Mouse (Mus musculus) thymus, adult 2 months (tissue): ENCODE data around the gene A530032D15Rik. TPM values are rescaled to one million over a fixed set of nuclear protein-coding genes. Genes with fewer than 3 reads are reported as not detected.
"Not testable (repeated sequence)": the region's sequence is repeated elsewhere in the genome, so short reads cannot be mapped to it uniquely, and the experiment has no call there.

Source experiments
- DNase-seq: peaks from one replicate; pipeline ENCODE4 v3.0.0; 2021
- H3K27ac ChIP-seq: fragments of 200-500 bp; 2 replicates; pipeline ENCODE4 v1.5.1; 2012; ENCODE audit warnings: low read length, control low read depth; ENCODE audit not compliant: control insufficient read depth, insufficient read depth
- H3K27me3 ChIP-seq: fragments of 200-500 bp; 2 replicates; pipeline ENCODE4 v1.6.1; 2012; ENCODE audit warnings: mild to moderate bottlenecking, low read length, moderate library complexity, mixed read lengths; ENCODE audit not compliant: control insufficient read depth, insufficient read depth
- H3K36me3 ChIP-seq: fragments of 200-500 bp; 2 replicates; pipeline ENCODE4 v1.6.1; 2012; ENCODE audit warnings: mild to moderate bottlenecking, low read length, moderate library complexity; ENCODE audit not compliant: control insufficient read depth, insufficient read depth
- H3K4me1 ChIP-seq: fragments of 200-500 bp; replicated peaks from 2 replicates; pipeline ENCODE4 v1.6.1; 2012; ENCODE audit warnings: low read length; ENCODE audit not compliant: control insufficient read depth, insufficient read depth
- H3K4me3 ChIP-seq: fragments of 200-500 bp; 2 replicates; pipeline ENCODE4 v1.5.1; 2012; ENCODE audit warnings: mild to moderate bottlenecking, low read length, control low read depth, moderate library complexity; ENCODE audit not compliant: control insufficient read depth, insufficient read depth
- WGBS: fragments of 180-500 bp; shearing (Covaris S2); methylation state at CpG from one replicate; pipeline ENCODE4 v1.1.7; 2018; 5-methylcytosine and 5-hydroxymethylcytosine counted together
- polyA plus RNA-seq: library from polyadenylated mRNA; depleted of rRNA; stranded (reverse); fragments of >200 nt; gene quantifications from 2 replicates; pipeline ENCODE4 v1.2.3, GENCODE M21; 2012; rRNA removed

Gene A530032D15Rik
- polyA plus RNA-seq, 1 experiment, result 0.23 TPM

DNA sequence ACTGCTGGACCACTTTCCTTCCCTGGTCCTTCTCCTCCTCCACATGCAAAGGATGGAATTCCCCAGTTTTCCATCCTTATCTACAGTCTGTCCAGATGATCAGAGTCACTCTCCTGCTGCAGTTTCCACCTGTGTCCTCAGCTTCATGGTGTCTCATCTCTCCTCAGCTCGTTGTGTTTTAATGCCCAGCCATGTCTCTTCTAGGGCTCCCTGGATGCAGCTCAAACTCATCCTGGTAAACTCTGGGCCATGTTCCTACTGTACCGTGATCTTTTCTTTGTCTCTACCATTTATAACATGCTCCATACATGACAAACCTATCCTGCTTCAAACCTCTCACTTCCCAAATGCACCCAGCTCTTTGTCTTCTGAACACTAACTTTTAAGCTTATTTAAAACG, 38.0 kb downstream of the A530032D15Rik start:
- WGBS, result 76% methylated on average over 3 of the region's 3 CpGs
- not testable (repeated sequence) for DNase-seq, H3K4me1 ChIP-seq, H3K27me3 ChIP-seq, H3K27ac ChIP-seq, H3K4me3 ChIP-seq, H3K36me3 ChIP-seq

DNA sequence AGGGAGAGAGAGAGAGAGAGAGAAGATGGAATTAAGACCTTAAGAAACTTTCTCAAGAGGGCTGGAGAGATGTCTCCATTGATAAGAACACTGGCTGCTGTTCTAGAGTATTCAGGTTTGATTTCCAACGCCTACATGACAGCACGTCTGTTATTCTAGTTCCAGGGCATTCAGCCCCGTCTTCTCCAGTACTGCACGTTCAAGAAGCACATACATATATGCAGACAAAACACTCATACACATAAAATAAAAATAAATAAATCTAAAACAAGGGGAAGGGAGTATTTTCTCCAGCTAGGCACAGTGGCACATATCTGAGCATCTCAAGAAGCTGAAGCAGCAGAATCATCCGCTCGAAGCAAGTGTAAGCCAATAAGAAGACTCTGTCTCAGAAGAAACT, 73.9 kb downstream of the A530032D15Rik start:
- DNase-seq, H3K27ac ChIP-seq, H3K27me3 ChIP-seq, H3K4me1 ChIP-seq, H3K36me3 ChIP-seq, H3K4me3 ChIP-seq: not testable (repeated sequence)
- 82% methylated on average over 6 of the region's 6 CpGs for WGBS

DNA sequence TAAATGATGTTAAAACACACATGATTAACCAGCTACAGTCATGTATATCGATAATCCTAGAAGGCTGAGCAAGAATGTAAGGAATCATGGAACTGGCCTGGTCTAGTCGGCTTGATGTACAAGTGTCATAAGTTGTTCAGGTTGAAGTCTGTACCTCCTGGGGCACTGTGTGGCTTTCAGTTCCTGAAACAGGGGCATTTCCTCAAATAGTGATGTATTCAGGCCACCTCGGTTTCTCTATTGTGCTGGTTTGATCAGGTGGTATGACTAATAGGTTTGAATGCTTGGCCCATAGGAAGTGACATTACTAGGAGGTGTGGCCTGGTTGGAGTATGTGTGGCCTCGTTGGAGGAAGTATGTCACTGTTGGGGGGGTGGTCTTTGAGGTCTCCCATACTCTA, 75.3 kb downstream of the A530032D15Rik start:
- not testable (repeated sequence) for H3K4me3 ChIP-seq, H3K36me3 ChIP-seq, DNase-seq, H3K4me1 ChIP-seq, H3K27ac ChIP-seq, H3K27me3 ChIP-seq
- 78% methylated on average over 4 of the region's 4 CpGs for WGBS

DNA sequence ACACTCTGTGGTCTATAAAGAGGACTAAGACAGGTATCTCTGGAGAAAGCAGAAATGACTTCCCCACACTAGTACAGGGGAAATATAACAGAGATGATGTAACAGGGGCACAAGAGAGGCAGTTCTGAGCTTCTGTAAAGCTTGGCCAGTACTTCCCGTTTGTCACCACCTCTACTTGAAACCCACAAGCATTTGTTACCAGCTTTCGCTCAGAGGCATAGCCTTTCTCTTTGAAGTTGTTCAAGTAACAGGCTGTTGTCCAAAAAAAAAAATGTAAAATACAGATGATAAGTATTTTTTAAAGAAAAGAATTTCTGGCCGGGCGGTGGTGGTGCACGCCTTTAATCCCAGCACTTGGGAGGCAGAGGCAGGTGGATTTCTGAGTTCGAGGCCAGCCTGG, 76.0 kb downstream of the A530032D15Rik start:
- DNase-seq, H3K4me1 ChIP-seq, H3K36me3 ChIP-seq, H3K27ac ChIP-seq, H3K27me3 ChIP-seq, H3K4me3 ChIP-seq: not testable (repeated sequence)
- WGBS, result 87% methylated on average over 5 of the region's 6 CpGs

Other genes with a start within 250 kb of the A530032D15Rik start
- gene Slc16a14, start 174.7 kb downstream of the A530032D15Rik start, polyA plus RNA-seq, result 0.07 TPM in 1 of 2 replicates, not detected in the other
- gene Gm10553, start 9.7 kb downstream of the A530032D15Rik start, polyA plus RNA-seq, result not detected in 2 replicates
- 3.3 and 4.4 TPM in 2 replicates for gene C130026I21Rik, start 160.7 kb upstream of the A530032D15Rik start, polyA plus RNA-seq